Mouse (Mus musculus): Measurements from ENCODE around the gene Thap8. TPM values are rescaled to one million over a fixed set of nuclear protein-coding genes. Genes with fewer than 3 reads are reported as not detected.

Thap8 gene
- total RNA-seq, 2 experiments from 2014 or later, result 0.20 TPM; not detected in 1

DNA sequence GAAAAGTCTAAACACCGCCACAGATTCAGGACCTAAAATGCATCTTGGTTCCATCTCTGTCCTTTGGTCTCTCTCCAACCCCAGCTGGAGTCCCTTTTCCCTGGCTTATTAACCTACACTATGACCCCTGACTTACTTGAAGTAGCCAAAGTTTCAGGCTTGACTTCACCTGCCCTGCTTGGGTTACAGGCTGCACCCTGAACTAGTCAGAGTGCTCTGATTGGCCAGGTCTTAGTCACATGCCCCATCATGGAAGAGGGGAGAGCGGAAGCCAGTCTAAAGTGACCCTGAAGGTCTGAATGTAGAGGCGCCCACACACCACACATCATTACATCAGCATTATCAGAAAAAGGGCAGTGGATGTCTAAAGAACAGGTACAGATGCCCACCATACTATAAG lies 38.2 kb downstream of the Thap8 start:
- DNase-seq, result no peak

- no peak for DNase-seq
Measured at GRCm38 (mm10) chr7:30320946-30321345, 41.1 kb downstream of the Thap8 start.

- peak; percentile 57 for DNase-seq
Measured at GRCm38 (mm10) chr7:30321539-30322284, 41.8 kb downstream of the Thap8 start, which contains the start of gene E130208F15Rik. Gene E130208F15Rik (plus strand): TSS chr7:30321740.

GRCm38 (mm10) chr7:30322285-30322667 lies 42.4 kb downstream of the Thap8 start:
- peak; percentile 98 for DNase-seq

DNA sequence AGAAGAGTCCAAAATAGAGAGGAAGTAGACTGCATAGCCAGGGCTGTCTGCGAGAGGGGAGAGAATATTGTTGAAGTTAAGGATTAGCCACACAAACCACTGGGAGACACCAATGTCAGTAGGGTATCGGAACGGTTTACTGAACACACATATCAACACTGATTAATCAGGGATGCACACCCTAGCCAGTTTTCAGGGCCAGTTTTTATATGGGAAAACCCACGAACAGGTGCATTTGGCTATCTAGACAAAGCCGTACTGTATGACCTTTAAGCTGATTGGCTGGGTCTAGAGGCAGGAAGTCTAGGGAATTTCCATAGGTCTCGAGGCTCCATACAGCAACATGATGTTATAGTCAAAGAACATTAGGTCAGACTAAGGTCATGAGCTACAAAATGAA lies 43.0 kb downstream of the Thap8 start:
- DNase-seq, result no peak

DNA sequence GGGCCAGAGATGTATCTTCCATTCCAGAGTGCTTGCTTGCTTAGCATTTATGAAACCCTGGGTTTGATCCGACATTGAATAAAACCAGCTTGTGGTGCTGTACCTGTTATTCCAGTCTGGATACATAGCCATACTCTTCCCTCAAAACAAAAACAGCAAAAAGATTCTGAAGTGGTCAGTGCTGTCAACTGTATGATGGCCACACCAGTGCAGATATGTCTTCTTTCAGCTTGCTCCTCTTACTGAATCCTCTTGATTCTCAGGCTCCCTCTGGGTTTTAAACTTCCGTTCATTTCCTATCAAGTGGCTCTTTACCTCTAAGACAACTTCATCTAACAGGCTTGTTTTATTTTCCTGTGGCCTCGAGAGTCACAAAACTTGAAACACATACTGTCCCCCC lies 43.9 kb downstream of the Thap8 start, which contains the start of gene Sdhaf1:
Sdhaf1 (minus strand) TSS at position 101 of the 400 bp plus-strand sequence.
- DNase-seq, result no peak

DNA sequence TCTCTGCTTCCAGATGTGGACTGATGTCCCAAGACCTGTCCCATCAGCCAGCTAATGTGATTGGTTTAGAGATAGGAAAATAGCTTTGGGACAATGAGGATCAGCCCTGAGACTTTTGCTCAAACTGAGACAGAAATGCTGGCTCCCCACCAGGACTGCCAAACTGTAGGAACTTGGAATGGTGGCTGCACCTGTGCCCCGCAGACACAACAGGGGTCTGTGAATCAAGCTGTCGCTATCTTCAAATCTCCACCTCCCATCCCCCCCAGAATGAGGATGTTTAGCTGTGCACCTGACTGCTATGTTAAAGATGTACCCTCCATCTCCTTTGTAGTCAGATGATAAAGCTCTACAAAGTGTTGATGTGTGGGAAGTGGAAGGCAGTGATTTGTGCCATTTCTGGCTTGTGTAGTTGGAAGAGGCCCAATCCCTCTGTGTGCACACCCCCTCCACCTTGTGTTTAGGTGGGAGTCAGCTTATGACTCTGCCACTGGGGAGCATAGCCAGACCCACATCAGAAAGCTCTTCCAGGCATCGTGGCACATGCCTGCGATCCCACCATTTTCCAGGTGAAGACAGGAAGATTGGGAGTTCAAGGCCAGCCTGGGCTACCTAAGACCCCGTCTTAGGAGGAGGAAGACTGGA lies 44.5 kb downstream of the Thap8 start:
- DNase-seq, result no peak

- no peak for DNase-seq
Measured at GRCm38 (mm10) chr7:30325364-30325763, 45.5 kb downstream of the Thap8 start.

DNA sequence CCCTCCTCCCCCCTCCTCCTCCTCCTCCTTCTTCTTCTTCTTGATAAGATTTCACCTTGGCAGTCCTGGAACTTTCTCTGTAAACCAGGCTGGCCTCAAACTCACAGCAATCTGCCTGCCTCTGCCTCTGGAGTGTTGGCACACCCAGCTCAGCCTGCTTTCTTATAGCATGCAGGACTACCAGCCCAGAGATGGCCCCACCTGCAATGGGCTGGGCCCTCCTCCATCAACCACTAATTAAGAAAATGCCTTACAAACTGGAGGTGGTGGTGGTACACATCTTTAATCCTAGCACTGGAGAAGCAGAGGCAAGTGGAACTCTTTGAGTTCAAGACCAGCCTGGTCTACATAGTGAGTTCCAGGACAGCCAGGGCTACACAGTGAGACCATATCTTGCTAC lies 46.5 kb downstream of the Thap8 start:
- DNase-seq, result no peak

DNA sequence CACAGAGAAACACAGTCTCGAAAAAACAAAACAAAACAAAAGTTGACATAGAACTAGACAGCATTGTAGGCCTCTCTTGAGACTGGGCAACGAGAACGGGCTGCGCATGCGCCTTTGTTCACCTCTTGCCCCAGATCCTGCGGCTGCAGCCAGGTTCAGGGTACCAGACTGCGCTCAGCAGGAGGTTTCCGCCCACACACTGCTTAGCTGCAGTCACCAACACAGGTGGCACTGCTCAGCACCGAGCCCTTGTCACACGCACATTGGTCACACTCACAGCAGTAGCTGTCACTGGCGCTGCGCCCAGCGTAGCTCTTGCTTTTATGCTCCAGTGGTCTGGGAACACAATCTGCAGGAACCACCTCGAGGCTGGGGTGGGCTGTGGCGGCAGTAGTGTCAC lies 47.2 kb downstream of the Thap8 start:
- DNase-seq, result no peak

DNA sequence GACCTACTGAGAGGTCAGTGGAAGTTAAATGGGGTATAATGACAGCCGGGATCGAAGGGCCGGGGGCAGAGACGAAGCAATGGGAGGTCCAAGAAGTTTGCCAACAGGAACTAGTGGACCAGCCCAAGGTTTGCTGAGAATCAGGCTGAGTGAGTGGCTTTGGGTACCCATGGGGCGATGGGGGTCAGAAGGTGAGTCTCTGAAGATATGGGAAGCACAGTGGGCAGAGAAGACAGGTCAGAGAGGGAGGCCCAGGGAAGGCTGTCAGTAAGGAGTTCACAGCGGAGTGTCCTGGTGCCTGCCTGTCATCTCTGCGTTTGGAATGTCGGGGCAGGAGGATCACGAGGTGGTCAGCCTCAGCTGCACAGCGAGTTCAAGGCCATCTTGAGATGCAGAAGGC lies 48.5 kb downstream of the Thap8 start:
- DNase-seq, result no peak

DNA sequence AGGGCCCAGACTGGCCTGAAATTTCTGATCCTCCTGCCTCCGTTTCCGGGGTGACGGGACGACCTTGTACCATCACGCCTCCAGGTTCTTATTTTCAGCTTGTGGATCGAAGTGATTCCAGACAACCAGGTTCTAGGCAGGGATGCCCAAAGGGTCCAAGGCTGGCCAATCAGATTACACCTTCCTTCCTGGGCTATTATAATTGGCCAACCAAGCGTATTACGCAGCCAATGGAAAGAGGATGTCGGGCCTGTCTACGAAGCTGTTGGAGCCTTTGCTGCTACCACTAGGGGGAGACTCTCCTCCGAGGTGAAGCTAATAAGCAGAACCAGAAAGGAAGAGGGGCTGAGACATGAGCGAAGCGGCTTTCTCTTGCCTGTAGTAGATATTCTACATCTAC lies 52.0 kb downstream of the Thap8 start:
- DNase-seq, result peak; percentile 57

- no peak for DNase-seq
Measured at GRCm38 (mm10) chr7:30332622-30333259, 52.8 kb downstream of the Thap8 start.

- DNase-seq, result peak; percentile 52
Measured at GRCm38 (mm10) chr7:30333436-30333835, 53.5 kb downstream of the Thap8 start.

DNA sequence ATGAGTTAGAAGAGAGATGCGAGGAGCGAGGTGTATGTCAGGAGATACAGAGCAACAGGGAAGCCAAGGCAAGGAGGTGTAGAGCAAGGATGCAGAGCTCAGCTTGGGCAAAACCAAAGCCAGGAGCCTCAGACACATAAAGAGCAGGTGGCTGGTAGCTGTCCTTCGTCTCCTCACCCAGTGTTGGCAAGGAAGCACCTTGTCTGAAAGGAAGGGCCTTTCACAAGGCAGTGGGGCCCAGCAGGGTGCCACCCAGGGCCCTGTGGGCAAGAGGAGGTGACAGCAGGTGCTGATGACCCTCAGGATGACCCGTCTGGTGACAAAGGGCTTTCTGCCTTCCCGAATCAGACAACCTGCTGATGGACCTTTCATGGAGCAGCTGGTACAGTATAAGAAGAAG lies 54.7 kb downstream of the Thap8 start:
- DNase-seq, result no peak

DNA sequence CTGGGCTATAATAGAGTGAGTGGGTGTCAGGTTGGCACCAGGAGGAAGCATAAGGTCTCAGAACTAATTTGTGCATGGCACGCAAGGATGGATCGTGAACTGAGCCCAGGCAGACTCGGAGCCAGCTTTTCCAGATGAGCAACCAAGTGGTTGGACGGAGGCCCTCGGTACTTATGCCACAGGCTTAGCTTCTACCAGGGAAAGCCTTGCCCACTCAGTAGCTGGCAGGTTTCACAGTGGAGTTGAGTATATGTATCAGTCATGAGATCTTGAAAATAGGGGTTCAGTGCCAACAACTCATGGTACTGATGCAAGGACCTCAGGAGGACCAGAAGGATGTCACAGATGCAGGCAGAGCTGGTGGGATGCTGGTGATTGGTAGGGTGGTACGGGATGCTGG lies 55.8 kb downstream of the Thap8 start:
- no peak for DNase-seq

GRCm38 (mm10) chr7:30336384-30336783 lies 56.5 kb downstream of the Thap8 start:
- peak; percentile 49 for DNase-seq

GRCm38 (mm10) chr7:30339432-30340109 lies 59.7 kb downstream of the Thap8 start:
- no peak for DNase-seq
